Mouse (Mus musculus): ENCODE data around the gene Lpar3.

The Lpar3 gene

GRCm38 (mm10) chr3:146307886-146308285, 87.1 kb downstream of the Lpar3 start:
- DNase-seq (ENCODE audit: low read depth, low spot score) = no peak

GRCm38 (mm10) chr3:146309586-146309985, 88.8 kb downstream of the Lpar3 start:
- no peak for DNase-seq (ENCODE audit: low read depth, low spot score)

- no peak for DNase-seq (ENCODE audit: low read depth, low spot score)
Observed at GRCm38 (mm10) chr3:146311121-146311538, 90.4 kb downstream of the Lpar3 start.

- no peak for DNase-seq (ENCODE audit: low read depth, low spot score)
Observed at GRCm38 (mm10) chr3:146315414-146315813, 94.7 kb downstream of the Lpar3 start.

- no peak for DNase-seq (ENCODE audit: low read depth, low spot score)
Observed at GRCm38 (mm10) chr3:146316293-146316692, 95.5 kb downstream of the Lpar3 start.

GRCm38 (mm10) chr3:146317366-146317765, 96.6 kb downstream of the Lpar3 start:
- DNase-seq (ENCODE audit: low read depth, low spot score) = no peak

- no peak for DNase-seq (ENCODE audit: low read depth, low spot score)
Observed at GRCm38 (mm10) chr3:146317911-146318310, 97.1 kb downstream of the Lpar3 start.

- no peak for DNase-seq (ENCODE audit: low read depth, low spot score)
Observed at GRCm38 (mm10) chr3:146318520-146318938, 97.8 kb downstream of the Lpar3 start.

GRCm38 (mm10) chr3:146318987-146319386, 98.2 kb downstream of the Lpar3 start:
- DNase-seq (ENCODE audit: low read depth, low spot score) = no peak

GRCm38 (mm10) chr3:146319503-146319902, 98.7 kb downstream of the Lpar3 start:
- no peak for DNase-seq (ENCODE audit: low read depth, low spot score)

- no peak for DNase-seq (ENCODE audit: low read depth, low spot score)
Observed at GRCm38 (mm10) chr3:146324949-146325348, 104.2 kb downstream of the Lpar3 start.

- DNase-seq (ENCODE audit: low read depth, low spot score) = no peak
Observed at GRCm38 (mm10) chr3:146326743-146327536, 106.2 kb downstream of the Lpar3 start.

- peak; percentile 91 for DNase-seq (ENCODE audit: low read depth, low spot score)
Observed at GRCm38 (mm10) chr3:146327537-146328255, 106.9 kb downstream of the Lpar3 start.

GRCm38 (mm10) chr3:146328749-146329148, 108.0 kb downstream of the Lpar3 start:
- DNase-seq (ENCODE audit: low read depth, low spot score) = peak; percentile 54

- DNase-seq (ENCODE audit: low read depth, low spot score) = no peak
Observed at GRCm38 (mm10) chr3:146331819-146332218, 111.1 kb downstream of the Lpar3 start.

- no peak for DNase-seq (ENCODE audit: low read depth, low spot score)
Observed at GRCm38 (mm10) chr3:146333270-146333669, 112.5 kb downstream of the Lpar3 start.

- DNase-seq (ENCODE audit: low read depth, low spot score) = no peak
Observed at GRCm38 (mm10) chr3:146334070-146334469, 113.3 kb downstream of the Lpar3 start.
